Mouse (Mus musculus): ENCODE results near the gene D10Jhu81e. TPM values are rescaled to one million over a fixed set of nuclear protein-coding genes. Genes with fewer than 3 reads are reported as not detected.

Gene D10Jhu81e
- polyA plus RNA-seq, 1 experiment from 2014 or later: 17.3 TPM

- Histone ChIP-seq H3K36me3 (replicated peaks; ENCODE audit: control insufficient read depth, insufficient read depth) (peaks cover 32% of the 10 kb centered on the region), H3K27ac (no peak overlapping the region), H3K4me2 (replicated peaks) (peak overlapping the region; percentile 34), H3K9me3 (ENCODE audit: control insufficient read depth, low read length) (no peaks in the 10 kb centered on the region), H3K27me3 (ENCODE audit: control insufficient read depth, insufficient read depth, low read length) (no peaks in the 10 kb centered on the region), H3K9ac (peak overlapping the region; percentile 8; the same call in 1 of the 2 replicates), H3K4me1 (replicated peaks; ENCODE audit: control insufficient read depth, insufficient read depth, low read length) (peaks cover 5% of the 10 kb centered on the region), H3K4me3 (replicated peaks; ENCODE audit: low read length) (no peak overlapping the region)
- WGBS: 19% methylated on average over 17 of the region's 17 CpGs
- ATAC-seq (ENCODE audit: low FRiP score) (peak; percentile 28; the same call in 1 of the 2 replicates), DNase-seq (ENCODE audit: low spot score) (peak; percentile 43)
Observed at GRCm38 (mm10) chr10:78159252-78159878, 10.2 kb downstream of the D10Jhu81e start.

- Histone ChIP-seq H3K27ac (no peak overlapping the region), H3K27me3 (ENCODE audit: control insufficient read depth, insufficient read depth, low read length) (no peaks in the 10 kb centered on the region), H3K4me2 (replicated peaks) (no peak overlapping the region), H3K4me3 (replicated peaks; ENCODE audit: low read length) (no peak overlapping the region), H3K36me3 (replicated peaks; ENCODE audit: control insufficient read depth, insufficient read depth) (peaks cover 23% of the 10 kb centered on the region), H3K9me3 (ENCODE audit: control insufficient read depth, low read length) (no peaks in the 10 kb centered on the region), H3K4me1 (replicated peaks; ENCODE audit: control insufficient read depth, insufficient read depth, low read length) (peaks cover 5% of the 10 kb centered on the region), H3K9ac (no peak overlapping the region)
- no peak for DNase-seq (ENCODE audit: low spot score)
- no peak for ATAC-seq (ENCODE audit: low FRiP score)
- WGBS: 90% methylated on average over 15 of the region's 15 CpGs
Observed at GRCm38 (mm10) chr10:78158041-78158440, 11.5 kb downstream of the D10Jhu81e start.

GRCm38 (mm10) chr10:78156926-78157325 lies 12.7 kb downstream of the D10Jhu81e start:
- no peak overlapping the region for H3K9ac ChIP-seq

GRCm38 (mm10) chr10:78148834-78149766 lies 20.5 kb downstream of the D10Jhu81e start:
- no peaks in the 10 kb centered on the region for H3K36me3 ChIP-seq (replicated peaks; ENCODE audit: control insufficient read depth, insufficient read depth)
- H3K4me2 ChIP-seq (replicated peaks): no peak overlapping the region
- no peak overlapping the region for H3K9ac ChIP-seq
- H3K9me3 ChIP-seq (ENCODE audit: control insufficient read depth, low read length): no peaks in the 10 kb centered on the region
- DNase-seq (ENCODE audit: low spot score) (no peak), ATAC-seq (ENCODE audit: low FRiP score) (no peak)
- H3K27me3 ChIP-seq (ENCODE audit: control insufficient read depth, insufficient read depth, low read length): no peaks in the 10 kb centered on the region
- H3K4me1 ChIP-seq (replicated peaks; ENCODE audit: control insufficient read depth, insufficient read depth, low read length): no peaks in the 10 kb centered on the region
- WGBS: 65% methylated on average over 10 of the region's 10 CpGs
- no peak overlapping the region for H3K27ac ChIP-seq
- H3K4me3 ChIP-seq (replicated peaks; ENCODE audit: low read length): no peak overlapping the region

More at GRCm38 (mm10) chr10:78156926-78157325, 12.7 kb downstream of the D10Jhu81e start:
- H3K9me3 ChIP-seq (ENCODE audit: control insufficient read depth, low read length): no peaks in the 10 kb centered on the region
- no peaks in the 10 kb centered on the region for H3K27me3 ChIP-seq (ENCODE audit: control insufficient read depth, insufficient read depth, low read length)
- H3K27ac ChIP-seq: no peak overlapping the region
- no peak overlapping the region for H3K4me3 ChIP-seq (replicated peaks; ENCODE audit: low read length)
- H3K4me1 ChIP-seq (replicated peaks; ENCODE audit: control insufficient read depth, insufficient read depth, low read length): peaks cover 5% of the 10 kb centered on the region
- H3K4me2 ChIP-seq (replicated peaks): no peak overlapping the region
- 79% methylated on average over 6 of the region's 6 CpGs for WGBS
- ATAC-seq (ENCODE audit: low FRiP score): no peak
- peaks cover 13% of the 10 kb centered on the region for H3K36me3 ChIP-seq (replicated peaks; ENCODE audit: control insufficient read depth, insufficient read depth)
- no peak for DNase-seq (ENCODE audit: low spot score)

- Histone ChIP-seq H3K9me3 (ENCODE audit: control insufficient read depth, low read length) (no peaks in the 10 kb centered on the region), H3K4me3 (replicated peaks; ENCODE audit: low read length) (no peak overlapping the region), H3K27me3 (ENCODE audit: control insufficient read depth, insufficient read depth, low read length) (no peaks in the 10 kb centered on the region), H3K36me3 (replicated peaks; ENCODE audit: control insufficient read depth, insufficient read depth) (no peaks in the 10 kb centered on the region), H3K4me1 (replicated peaks; ENCODE audit: control insufficient read depth, insufficient read depth, low read length) (no peaks in the 10 kb centered on the region), H3K9ac (no peak overlapping the region), H3K27ac (no peak overlapping the region), H3K4me2 (replicated peaks) (no peak overlapping the region)
- WGBS: 87% methylated on average over 4 of the region's 4 CpGs
- ATAC-seq (ENCODE audit: low FRiP score) (no peak), DNase-seq (ENCODE audit: low spot score) (no peak)
Observed at GRCm38 (mm10) chr10:78147908-78148441, 21.6 kb downstream of the D10Jhu81e start.

GRCm38 (mm10) chr10:78143727-78144505 lies 25.7 kb downstream of the D10Jhu81e start:
- no peaks in the 10 kb centered on the region for H3K4me1 ChIP-seq (replicated peaks; ENCODE audit: control insufficient read depth, insufficient read depth, low read length)
- no peaks in the 10 kb centered on the region for H3K27me3 ChIP-seq (ENCODE audit: control insufficient read depth, insufficient read depth, low read length)
- no peaks in the 10 kb centered on the region for H3K36me3 ChIP-seq (replicated peaks; ENCODE audit: control insufficient read depth, insufficient read depth)
- no peak overlapping the region for H3K27ac ChIP-seq
- H3K4me3 ChIP-seq (replicated peaks; ENCODE audit: low read length): no peak overlapping the region
- no peak overlapping the region for H3K4me2 ChIP-seq (replicated peaks)
- ATAC-seq (ENCODE audit: low FRiP score) (no peak), DNase-seq (ENCODE audit: low spot score) (no peak)
- no peak overlapping the region for H3K9ac ChIP-seq
- 60% methylated on average over 8 of the region's 8 CpGs for WGBS
- no peaks in the 10 kb centered on the region for H3K9me3 ChIP-seq (ENCODE audit: control insufficient read depth, low read length)

- H3K27me3 ChIP-seq (ENCODE audit: control insufficient read depth, insufficient read depth, low read length): no peaks in the 10 kb centered on the region
- no peak for ATAC-seq (ENCODE audit: low FRiP score)
Observed at GRCm38 (mm10) chr10:78140843-78141242, 28.7 kb downstream of the D10Jhu81e start.

GRCm38 (mm10) chr10:78140251-78140600 lies 29.4 kb downstream of the D10Jhu81e start:
- H3K4me2 ChIP-seq (replicated peaks): no peak overlapping the region
- H3K9me3 ChIP-seq (ENCODE audit: control insufficient read depth, low read length): no peaks in the 10 kb centered on the region
- H3K4me3 ChIP-seq (replicated peaks; ENCODE audit: low read length): no peak overlapping the region
- DNase-seq (ENCODE audit: low spot score) (no peak), ATAC-seq (ENCODE audit: low FRiP score) (no peak)
- H3K27ac ChIP-seq: no peak overlapping the region
- 94% methylated on average over 1 of the region's 1 CpGs for WGBS
- peaks cover 5% of the 10 kb centered on the region; the same call in 1 of the 2 replicates for H3K4me1 ChIP-seq (replicated peaks; ENCODE audit: control insufficient read depth, insufficient read depth, low read length)
- no peak overlapping the region for H3K9ac ChIP-seq
- H3K27me3 ChIP-seq (ENCODE audit: control insufficient read depth, insufficient read depth, low read length): no peaks in the 10 kb centered on the region
- H3K36me3 ChIP-seq (replicated peaks; ENCODE audit: control insufficient read depth, insufficient read depth): no peaks in the 10 kb centered on the region

More at GRCm38 (mm10) chr10:78140843-78141242, 28.7 kb downstream of the D10Jhu81e start:
- Histone ChIP-seq H3K9ac (no peak overlapping the region), H3K9me3 (ENCODE audit: control insufficient read depth, low read length) (no peaks in the 10 kb centered on the region), H3K4me1 (replicated peaks; ENCODE audit: control insufficient read depth, insufficient read depth, low read length) (no peaks in the 10 kb centered on the region), H3K4me3 (replicated peaks; ENCODE audit: low read length) (no peak overlapping the region), H3K27ac (no peak overlapping the region), H3K36me3 (replicated peaks; ENCODE audit: control insufficient read depth, insufficient read depth) (no peaks in the 10 kb centered on the region), H3K4me2 (replicated peaks) (no peak overlapping the region)
- DNase-seq (ENCODE audit: low spot score): no peak
- WGBS: 79% methylated on average over 3 of the region's 3 CpGs
